In genomic region chr17:26850358-26851135, GRCm38 (mm10) we compare ENCODE assay signal across 9 mouse cellular contexts. TPM values are rescaled to one million over a fixed set of nuclear protein-coding genes. Genes with fewer than 3 reads are reported as not detected.
DNase-seq lines count a peak whose midpoint lies in the region; ATAC-seq lines count a peak whose summit lies in the region.
"Had no signal": no experiment of that assay in that cellular context is flagged by ENCODE, and none has a peak within 500 bp of the region (broad histone marks: within the 10 kb centered on the region; RNA-seq: fewer than 3 reads in every experiment).

No protein-coding gene starts in this region.

- whole genome bisulfite sequencing in hindbrain, embryonic 11.5 days, result under 1% methylated on average over 48 of the region's 48 CpGs

- no peak overlapping the region for H3K27ac ChIP-seq in hindbrain, embryonic 11.5 days (ENCODE audit: low read depth, low read length)

- H3K4me3 ChIP-seq in hindbrain, embryonic 11.5 days (ENCODE audit: low read depth, low read length), result peak overlapping the region; percentile 2; the same call in 1 of the 2 replicates
- H3K4me3 ChIP-seq: erythroblast, embryonic 14.5 days had no signal

- H3K4me2 ChIP-seq in hindbrain, embryonic 11.5 days (replicated peaks; ENCODE audit: low read depth, low read length), result peak overlapping the region; percentile 3; the same call in 1 of the 2 replicates

- DNase-seq in adrenal gland, adult 2 months, result peak; percentile 54
- no peak for DNase-seq in adrenal gland, postnatal 14 days
- peak; percentile 52 for DNase-seq in embryo, embryonic 9.5 days (ENCODE audit: extremely low spot score)
- peak; percentile 63 for DNase-seq in hindbrain, embryonic 11.5 days (ENCODE audit: low spot score)
- DNase-seq in urinary bladder, postnatal 25 days (ENCODE audit: low spot score), result no peak
- no peak for DNase-seq in left cerebral cortex, adult 18-20 months (ENCODE audit: low spot score in 2 of 2)
- no peak for DNase-seq in right cerebral cortex, adult 18-20 months

- no peaks in the 10 kb centered on the region for H3K4me1 ChIP-seq in hindbrain, embryonic 11.5 days (replicated peaks; ENCODE audit: control insufficient read depth, insufficient read depth, low read length)

- H3K27me3 ChIP-seq in hindbrain, embryonic 11.5 days (ENCODE audit: control insufficient read depth, insufficient read depth, low read length), result peaks cover 87% of the 10 kb centered on the region

- no peaks in the 10 kb centered on the region for H3K36me3 ChIP-seq in hindbrain, embryonic 11.5 days (ENCODE audit: control insufficient read depth, insufficient read depth, low read length)

- H3K9me3 ChIP-seq in hindbrain, embryonic 11.5 days (ENCODE audit: control insufficient read depth, low read length), result no peaks in the 10 kb centered on the region

- no peak overlapping the region for H3K9ac ChIP-seq in hindbrain, embryonic 11.5 days (ENCODE audit: low read depth, low read length)

- ATAC-seq in hindbrain, embryonic 11.5 days (ENCODE audit: low FRiP score), result no peak
- 0 out of 2 replicates have a peak, but pooled peaks have one; percentile 42 for ATAC-seq in megakaryocyte progenitor cell, adult 5-6 weeks (replicated peaks; ENCODE audit: poor library complexity)

RNA-seq across cellular contexts. Expression of gene Nkx2-5, which starts 5.7 kb away (rescaled TPM):
- total RNA-seq in adrenal gland, adult 2 months (2021), result not detected
- 0.16 and 0.26 TPM in 2 replicates for polyA plus RNA-seq in adrenal gland, adult 2 months (2012; rRNA removed)
- not detected in 2 replicates for total RNA-seq in adrenal gland, postnatal 14 days (2021)
- polyA plus RNA-seq in hindbrain, embryonic 11.5 days (2014; fragmentation: Nextera tagmentation; extraction: Ambion mirVana), result not detected in 2 replicates
- total RNA-seq in megakaryocyte progenitor cell, adult 5-6 weeks (2015), result not detected in 2 replicates
- total RNA-seq in megakaryocyte progenitor cell, adult 5-6 weeks (2017), result not detected in 2 replicates
- not detected for total RNA-seq in left cerebral cortex, adult 18-20 months (2021)
- polyA plus RNA-seq: erythroblast, embryonic 14.5 days had no signal

Comparison
In these comparisons a context has a peak if more than half of its experiments do, and no peak if none do; other contexts are left out.
1. DNase-seq: peak in adrenal gland, adult 2 months (single experiment), embryo, embryonic 9.5 days (single experiment) and hindbrain, embryonic 11.5 days (single experiment); none in adrenal gland, postnatal 14 days (single experiment), urinary bladder, postnatal 25 days (single experiment), left cerebral cortex, adult 18-20 months (0 of 2) and right cerebral cortex, adult 18-20 months (single experiment).